Mouse (Mus musculus) liver, embryonic 15.5 days (tissue): ENCODE measurements at regions not wholly inside any gene's neighbourhood (a gene's known extent, or its start where the extent isn't known, plus 50 kb on each side); places are given as distances from the start of the nearest gene placed in this dataset.

ENCODE experiments used
- ATAC-seq: fragments of 200-750 bp; cut with Nextera tagmentation; 2 replicates; pipeline ENCODE4 v1.8.0; 2017; ENCODE audit warnings: moderate number of reproducible peaks, mild to moderate bottlenecking, moderate library complexity; ENCODE audit not compliant: insufficient read depth
- H3K27ac ChIP-seq: fragments of 300-500 bp; sonication (generic); replicated peaks from 2 replicates; pipeline ENCODE4 v1.5.1; 2015; ENCODE audit warnings: mild to moderate bottlenecking, inconsistent platforms
- H3K27me3 ChIP-seq: fragments of 300-500 bp; sonication (generic); 2 replicates; pipeline ENCODE4 v1.6.1; 2015; ENCODE audit warnings: mild to moderate bottlenecking, inconsistent platforms
- H3K36me3 ChIP-seq: fragments of 300-500 bp; sonication (generic); replicated peaks from 2 replicates; pipeline ENCODE4 v1.6.1; 2015; ENCODE audit warnings: moderate library complexity, mild to moderate bottlenecking, inconsistent platforms
- H3K4me1 ChIP-seq: fragments of 300-500 bp; sonication (generic); replicated peaks from 2 replicates; pipeline ENCODE4 v1.6.1; 2015; ENCODE audit warnings: inconsistent platforms
- H3K4me2 ChIP-seq: fragments of 300-500 bp; sonication (generic); 2 replicates; pipeline ENCODE4 v1.6.1; 2015; ENCODE audit warnings: moderate library complexity, mild to moderate bottlenecking, inconsistent platforms
- H3K4me3 ChIP-seq: fragments of 300-500 bp; sonication (generic); replicated peaks from 2 replicates; pipeline ENCODE4 v1.5.1; 2015; ENCODE audit warnings: mild to moderate bottlenecking, inconsistent platforms
- H3K9ac ChIP-seq: fragments of 300-500 bp; sonication (generic); 2 replicates; pipeline ENCODE4 v1.6.1; 2015; ENCODE audit warnings: moderate library complexity, mild to moderate bottlenecking, inconsistent platforms
- H3K9me3 ChIP-seq: fragments of 300-500 bp; sonication (generic); replicated peaks from 2 replicates; pipeline ENCODE4 v1.6.1; 2016; ENCODE audit warnings: inconsistent platforms
- WGBS: fragments of 180-500 bp; shearing (Covaris S2); methylation state at CpG from one replicate; pipeline ENCODE4 v1.1.7; 2015; ENCODE audit warnings: mixed read lengths; ENCODE audit not compliant: insufficient replicate concordance; 5-methylcytosine and 5-hydroxymethylcytosine counted together

DNA sequence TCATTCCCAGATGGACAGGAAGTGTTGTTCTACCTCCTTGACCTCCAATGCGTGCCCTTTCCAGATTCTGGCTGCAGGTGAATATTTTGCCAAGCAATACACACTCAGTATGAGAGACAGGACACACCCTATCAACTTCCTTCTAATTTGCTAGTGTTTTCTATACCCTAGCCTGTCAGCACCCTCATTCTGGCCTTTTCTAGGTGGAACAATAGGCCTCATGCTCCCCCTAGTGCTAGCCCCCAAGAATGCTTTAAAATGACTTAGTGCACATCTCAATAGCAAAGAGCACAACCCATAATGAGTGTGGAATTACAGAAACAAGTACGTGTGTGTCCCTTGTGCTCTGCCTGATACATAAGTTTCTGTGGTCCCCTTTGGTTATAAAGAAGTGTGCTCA lies 161.1 kb downstream of the Ibtk start:
- no peaks in the 10 kb centered on the region for H3K36me3 ChIP-seq
- ATAC-seq, result no peak
- H3K27me3 ChIP-seq, result no peaks in the 10 kb centered on the region
- 32% methylated on average over 2 of the region's 2 CpGs for WGBS
- H3K4me3 ChIP-seq, result no peak overlapping the region
- no peaks in the 10 kb centered on the region for H3K9me3 ChIP-seq
- no peak overlapping the region for H3K4me2 ChIP-seq
- no peak overlapping the region for H3K27ac ChIP-seq
- H3K4me1 ChIP-seq, result no peaks in the 10 kb centered on the region
- no peak overlapping the region for H3K9ac ChIP-seq

DNA sequence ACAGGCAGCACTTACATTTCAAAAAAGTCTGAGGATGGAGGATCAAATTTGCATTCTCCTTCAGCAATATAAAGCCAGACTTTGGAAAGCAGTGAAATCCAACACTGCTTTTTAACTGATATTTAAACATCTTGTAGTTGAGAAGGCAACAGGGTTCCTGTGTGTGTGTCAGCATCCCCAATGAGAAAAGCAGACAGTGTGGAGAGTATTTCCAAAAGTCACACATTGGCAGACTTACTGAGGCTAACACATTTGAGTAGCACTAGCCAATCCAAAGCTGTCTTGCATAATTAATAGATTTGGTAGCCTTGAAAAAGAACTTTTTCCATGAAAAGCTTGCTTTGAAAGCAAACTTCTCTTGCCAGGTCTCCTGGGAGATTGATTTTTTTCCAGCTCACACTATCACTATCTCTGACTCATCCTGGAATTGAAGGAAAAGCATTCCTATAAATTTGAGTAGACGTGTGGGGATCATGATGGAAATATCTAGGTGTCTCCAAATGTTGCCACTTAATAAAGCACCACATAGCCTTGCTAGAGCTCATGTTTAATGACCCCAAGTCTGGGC lies 168.0 kb downstream of the Ibtk start:
- H3K9me3 ChIP-seq, result no peaks in the 10 kb centered on the region
- no peaks in the 10 kb centered on the region for H3K4me1 ChIP-seq
- H3K4me2 ChIP-seq, result no peak overlapping the region
- WGBS, result 36% methylated on average over 1 of the region's 1 CpGs
- no peak for ATAC-seq
- H3K4me3 ChIP-seq, result no peak overlapping the region
- H3K27ac ChIP-seq, result no peak overlapping the region
- no peaks in the 10 kb centered on the region for H3K36me3 ChIP-seq
- H3K27me3 ChIP-seq, result no peaks in the 10 kb centered on the region
- no peak overlapping the region for H3K9ac ChIP-seq

DNA sequence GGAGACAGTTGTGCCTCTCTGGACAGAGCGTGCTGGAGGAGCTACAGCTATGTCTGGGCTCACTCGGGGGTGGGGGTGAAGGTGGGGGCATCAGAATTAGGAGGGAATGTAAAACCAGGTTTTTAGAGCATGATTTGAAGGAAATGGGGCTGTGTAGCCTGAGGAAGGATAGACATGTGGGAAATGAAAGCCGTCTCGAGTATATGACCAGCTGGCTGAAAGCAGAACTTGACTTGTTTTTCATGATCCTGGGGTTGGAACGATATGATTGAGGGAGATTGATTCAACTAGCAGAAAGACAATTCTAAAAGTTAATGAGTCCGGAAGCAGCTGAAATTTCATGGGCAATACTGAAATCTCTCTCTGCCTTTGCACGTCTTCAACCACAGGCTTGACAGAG lies 171.3 kb downstream of the Ibtk start:
- no peaks in the 10 kb centered on the region for H3K36me3 ChIP-seq
- no peak overlapping the region for H3K4me2 ChIP-seq
- no peak overlapping the region for H3K27ac ChIP-seq
- no peaks in the 10 kb centered on the region for H3K9me3 ChIP-seq
- ATAC-seq, result no peak
- 60% methylated on average over 7 of the region's 7 CpGs for WGBS
- no peak overlapping the region for H3K4me3 ChIP-seq
- H3K4me1 ChIP-seq, result no peaks in the 10 kb centered on the region
- H3K9ac ChIP-seq, result no peak overlapping the region
- H3K27me3 ChIP-seq, result no peaks in the 10 kb centered on the region

DNA sequence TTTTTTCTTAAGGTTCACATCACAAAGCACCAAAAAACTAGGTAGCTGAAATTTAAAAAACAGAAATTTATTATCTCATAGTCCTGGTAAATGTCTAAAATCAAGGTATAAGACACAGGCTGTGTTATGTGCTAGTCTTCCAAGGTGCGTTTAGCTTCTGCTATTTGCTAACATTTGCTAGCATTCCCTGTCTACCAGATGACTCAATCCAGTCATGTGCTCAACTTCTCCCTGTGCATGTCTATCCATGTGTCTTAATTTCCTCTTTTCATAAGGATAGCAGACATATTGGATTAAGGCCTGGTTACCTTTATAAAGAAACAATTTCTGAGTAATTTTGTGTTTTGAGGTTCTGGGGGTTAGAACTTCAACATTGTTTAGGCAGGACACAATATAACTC lies 171.8 kb downstream of the Ibtk start:
- no peak for ATAC-seq
- Histone ChIP-seq H3K4me3 (no peak overlapping the region), H3K4me1 (no peaks in the 10 kb centered on the region), H3K9ac (no peak overlapping the region), H3K4me2 (no peak overlapping the region), H3K27me3 (no peaks in the 10 kb centered on the region), H3K36me3 (no peaks in the 10 kb centered on the region), H3K9me3 (no peaks in the 10 kb centered on the region), H3K27ac (no peak overlapping the region)
- WGBS, result 56% methylated on average over 1 of the region's 1 CpGs

DNA sequence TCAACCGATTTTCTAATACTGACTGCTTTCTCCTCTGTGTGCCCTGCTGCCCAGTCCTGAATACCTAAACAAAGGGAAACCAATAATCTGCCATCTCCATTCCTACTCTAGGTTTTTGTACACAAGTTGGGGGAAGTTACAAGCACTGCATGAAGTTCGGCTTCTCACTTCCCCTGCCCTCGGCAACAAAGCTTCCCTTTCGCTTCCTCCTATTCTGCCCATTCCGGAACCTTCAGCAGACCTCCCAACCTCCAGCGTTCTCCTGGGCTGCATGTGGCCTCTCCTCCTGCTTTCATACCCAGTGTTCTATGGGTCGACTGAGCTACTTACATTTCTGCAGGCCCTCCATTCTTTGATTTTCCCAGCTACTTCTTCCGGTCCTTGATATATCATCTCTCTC lies 180.3 kb downstream of the Ibtk start:
- H3K4me3 ChIP-seq, result no peak overlapping the region
- no peaks in the 10 kb centered on the region for H3K4me1 ChIP-seq
- no peak overlapping the region for H3K4me2 ChIP-seq
- 44% methylated on average over 8 of the region's 8 CpGs for WGBS
- no peak for ATAC-seq
- no peak overlapping the region for H3K27ac ChIP-seq
- H3K36me3 ChIP-seq, result no peaks in the 10 kb centered on the region
- no peaks in the 10 kb centered on the region for H3K9me3 ChIP-seq
- no peaks in the 10 kb centered on the region for H3K27me3 ChIP-seq
- H3K9ac ChIP-seq, result no peak overlapping the region

DNA sequence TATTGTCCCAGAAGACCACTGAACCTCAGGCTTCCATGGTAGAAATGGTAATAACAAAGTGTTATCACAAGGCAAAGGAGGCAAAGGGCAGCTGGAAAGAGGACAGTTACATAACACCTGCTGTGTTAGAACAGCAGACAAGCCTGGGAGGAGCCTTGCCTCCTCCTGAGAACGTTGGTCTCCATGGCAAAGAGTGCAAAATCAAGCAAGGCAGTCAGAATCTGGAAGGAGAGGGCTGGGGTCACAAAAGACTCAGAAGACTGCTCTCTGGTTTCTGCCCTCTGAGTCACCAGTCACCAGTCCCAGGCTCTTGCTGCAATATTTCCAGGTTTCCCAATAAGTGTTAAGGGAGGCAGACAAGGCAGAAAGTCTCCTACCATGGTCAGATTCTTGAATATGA lies 197.3 kb downstream of the Ibtk start:
- no peak overlapping the region for H3K4me3 ChIP-seq
- H3K9ac ChIP-seq, result no peak overlapping the region
- no peak for ATAC-seq
- H3K4me1 ChIP-seq, result no peaks in the 10 kb centered on the region
- WGBS, result 33% methylated on average over 1 of the region's 1 CpGs
- H3K27me3 ChIP-seq, result no peaks in the 10 kb centered on the region
- no peak overlapping the region for H3K27ac ChIP-seq
- H3K9me3 ChIP-seq, result no peaks in the 10 kb centered on the region
- no peaks in the 10 kb centered on the region for H3K36me3 ChIP-seq
- H3K4me2 ChIP-seq, result no peak overlapping the region

DNA sequence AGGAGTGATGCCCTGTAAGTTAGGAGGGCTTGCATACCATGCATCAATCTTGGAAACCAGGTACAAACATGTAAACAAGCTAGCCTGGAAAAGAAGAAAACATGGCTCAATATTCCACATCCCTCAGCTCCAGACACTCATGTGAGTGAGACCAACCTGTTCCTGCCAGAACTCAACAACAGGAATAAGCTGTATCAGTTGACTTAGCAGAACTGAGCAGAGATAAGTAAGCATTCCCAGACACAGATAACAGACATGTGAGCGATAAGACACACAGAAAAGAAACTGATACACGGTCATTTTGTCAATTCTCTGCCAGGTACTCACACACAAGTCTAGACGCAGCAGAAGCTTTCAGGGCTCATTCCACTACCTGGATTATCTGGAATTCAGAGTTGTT lies 198.7 kb downstream of the Ibtk start:
- H3K36me3 ChIP-seq, result no peaks in the 10 kb centered on the region
- H3K4me1 ChIP-seq, result no peaks in the 10 kb centered on the region
- H3K4me3 ChIP-seq, result no peak overlapping the region
- H3K9me3 ChIP-seq, result no peaks in the 10 kb centered on the region
- no peaks in the 10 kb centered on the region for H3K27me3 ChIP-seq
- no peak overlapping the region for H3K4me2 ChIP-seq
- H3K27ac ChIP-seq, result no peak overlapping the region
- WGBS, result 54% methylated on average over 3 of the region's 3 CpGs
- ATAC-seq, result no peak
- no peak overlapping the region for H3K9ac ChIP-seq

DNA sequence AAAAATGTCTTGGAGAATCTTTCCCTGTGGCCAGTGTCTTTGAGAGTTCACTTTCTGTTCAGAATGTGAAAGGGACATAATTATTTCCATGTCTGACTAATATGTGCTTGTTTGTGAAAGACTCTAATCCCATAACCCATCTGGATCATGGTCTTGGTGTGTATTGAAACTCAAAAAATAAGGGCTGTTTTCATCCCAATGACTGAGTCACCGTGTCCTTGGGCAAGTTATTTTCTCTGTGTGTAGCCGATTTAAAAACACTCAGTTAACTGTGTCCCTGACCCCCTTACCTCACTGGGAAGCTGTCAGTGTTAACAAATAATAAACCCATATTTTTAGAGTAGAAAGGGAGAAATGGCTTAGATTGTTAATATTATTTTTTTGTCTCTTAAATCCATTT lies 202.9 kb downstream of the Ibtk start:
- WGBS, result 64% methylated on average over 2 of the region's 2 CpGs
- no peaks in the 10 kb centered on the region for H3K4me1 ChIP-seq
- H3K9ac ChIP-seq, result no peak overlapping the region
- H3K9me3 ChIP-seq, result no peaks in the 10 kb centered on the region
- no peak overlapping the region for H3K4me3 ChIP-seq
- no peaks in the 10 kb centered on the region for H3K36me3 ChIP-seq
- H3K27ac ChIP-seq, result no peak overlapping the region
- ATAC-seq, result no peak
- no peaks in the 10 kb centered on the region for H3K27me3 ChIP-seq
- no peak overlapping the region for H3K4me2 ChIP-seq

DNA sequence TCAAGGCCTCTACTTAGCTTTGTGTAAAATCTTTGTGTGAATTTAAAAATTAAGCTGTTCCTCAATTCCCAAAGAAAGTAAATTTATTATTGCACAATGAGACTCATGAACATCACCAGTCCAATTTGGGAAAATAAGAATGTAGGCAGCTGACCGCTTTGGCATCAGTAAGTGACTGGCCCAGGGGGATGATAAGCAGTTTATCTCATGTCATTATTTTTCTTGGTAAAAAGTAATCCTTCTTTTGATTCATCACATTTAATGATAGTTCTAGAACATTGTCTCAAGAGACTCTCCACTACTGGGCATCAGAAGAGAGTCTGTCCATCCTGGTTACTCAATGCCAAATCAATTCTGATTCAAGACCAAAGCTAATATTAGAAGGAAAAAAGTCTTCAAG lies 203.6 kb downstream of the Ibtk start:
- Histone ChIP-seq H3K4me2 (no peak overlapping the region), H3K27ac (no peak overlapping the region), H3K9me3 (no peaks in the 10 kb centered on the region), H3K36me3 (no peaks in the 10 kb centered on the region), H3K4me1 (no peaks in the 10 kb centered on the region), H3K27me3 (no peaks in the 10 kb centered on the region), H3K9ac (no peak overlapping the region), H3K4me3 (no peak overlapping the region)
- 69% methylated on average over 1 of the region's 1 CpGs for WGBS
- no peak for ATAC-seq

DNA sequence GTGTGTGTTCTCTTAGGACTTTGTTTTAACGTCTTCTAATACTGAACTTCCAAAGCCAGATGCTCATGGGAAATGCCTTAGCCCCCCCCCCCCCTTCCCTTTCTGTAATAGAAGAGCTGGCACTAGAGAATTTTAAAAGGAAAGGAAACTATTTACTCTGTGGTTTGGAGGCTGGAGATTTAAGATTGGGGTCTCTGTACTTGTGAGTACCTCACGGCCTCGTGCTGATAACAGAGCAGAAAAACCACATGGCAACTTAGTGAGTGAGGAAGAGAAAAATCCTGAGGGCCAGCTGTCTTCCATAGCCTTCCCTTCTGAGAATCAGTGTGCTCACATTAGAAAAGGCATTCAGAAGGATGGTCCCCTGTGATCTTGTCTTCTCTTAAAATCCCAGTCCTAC lies 210.6 kb downstream of the Ibtk start:
- no peaks in the 10 kb centered on the region for H3K4me1 ChIP-seq
- H3K4me3 ChIP-seq, result no peak overlapping the region
- H3K27ac ChIP-seq, result no peak overlapping the region
- H3K27me3 ChIP-seq, result no peaks in the 10 kb centered on the region
- H3K9ac ChIP-seq, result no peak overlapping the region
- H3K9me3 ChIP-seq, result no peaks in the 10 kb centered on the region
- 16% methylated on average over 3 of the region's 3 CpGs for WGBS
- H3K36me3 ChIP-seq, result no peaks in the 10 kb centered on the region
- H3K4me2 ChIP-seq, result no peak overlapping the region
- ATAC-seq, result no peak

DNA sequence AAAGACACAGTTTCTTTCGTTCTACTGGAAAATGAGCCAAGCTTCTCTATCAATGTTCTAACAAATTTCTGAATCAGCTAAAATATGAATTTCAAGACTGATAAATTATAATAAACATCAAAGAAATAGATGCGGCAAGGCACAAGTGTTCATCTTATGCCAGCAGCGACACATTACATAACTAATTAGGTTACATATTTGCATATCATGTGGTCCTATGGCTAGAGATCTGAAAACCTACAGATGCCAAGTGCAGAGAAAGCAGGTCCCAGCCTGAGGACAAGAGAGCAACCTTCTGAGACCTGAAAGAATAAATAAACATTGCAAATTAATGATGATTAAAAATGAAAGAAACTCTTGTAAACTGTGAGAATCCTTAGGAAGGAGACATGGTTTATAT lies 201.3 kb upstream of the Tent5a start:
- Histone ChIP-seq H3K4me1 (no peaks in the 10 kb centered on the region), H3K27me3 (no peaks in the 10 kb centered on the region), H3K4me2 (no peak overlapping the region), H3K36me3 (no peaks in the 10 kb centered on the region), H3K27ac (no peak overlapping the region), H3K9ac (no peak overlapping the region), H3K9me3 (no peaks in the 10 kb centered on the region), H3K4me3 (no peak overlapping the region)
- WGBS, result 66% methylated on average over 3 of the region's 3 CpGs
- ATAC-seq, result no peak

DNA sequence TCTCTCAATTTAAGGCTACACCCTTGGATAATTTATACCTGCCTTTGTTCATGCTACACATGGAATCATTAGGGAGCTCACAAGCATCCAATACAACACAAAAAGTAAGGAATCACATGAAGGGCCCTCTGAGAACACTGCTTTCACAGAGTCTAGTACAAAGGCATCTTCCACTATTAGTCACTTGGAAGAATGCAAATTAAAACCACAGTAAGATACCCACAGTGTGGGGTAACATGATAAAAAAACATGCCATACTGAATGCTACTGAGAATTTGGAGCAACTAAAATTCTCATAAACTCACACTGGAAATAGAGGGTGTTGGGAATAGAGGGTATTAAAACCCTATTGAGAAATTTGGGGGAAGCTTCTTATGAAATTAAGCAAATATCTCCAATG lies 197.6 kb upstream of the Tent5a start:
- no peak for ATAC-seq
- H3K9ac ChIP-seq, result no peak overlapping the region
- H3K27me3 ChIP-seq, result no peaks in the 10 kb centered on the region
- H3K4me3 ChIP-seq, result no peak overlapping the region
- no peak overlapping the region for H3K4me2 ChIP-seq
- no peak overlapping the region for H3K27ac ChIP-seq
- H3K4me1 ChIP-seq, result no peaks in the 10 kb centered on the region
- no peaks in the 10 kb centered on the region for H3K36me3 ChIP-seq
- H3K9me3 ChIP-seq, result no peaks in the 10 kb centered on the region
